Mouse (Mus musculus): Measurements from ENCODE around the gene Ambra1. TPM values are rescaled to one million over a fixed set of nuclear protein-coding genes. Genes with fewer than 3 reads are reported as not detected.

Gene Ambra1
- polyA plus RNA-seq, 1 experiment from 2014 or later = 23.9 TPM

GRCm38 (mm10) chr2:91884616-91885015, 154.7 kb downstream of the Ambra1 start:
- 88% methylated on average over 4 of the region's 4 CpGs for WGBS
- Histone ChIP-seq H3K9me3 (no peaks in the 10 kb centered on the region), H3K36me3 (peaks cover 15% of the 10 kb centered on the region; the same call in 1 of the 2 replicates), H3K4me1 (no peaks in the 10 kb centered on the region), H3K27me3 (replicated peaks) (no peaks in the 10 kb centered on the region), H3K4me2 (replicated peaks) (no peak overlapping the region), H3K4me3 (no peak overlapping the region), H3K9ac (no peak overlapping the region), H3K27ac (no peak overlapping the region)
- no peak for ATAC-seq (ENCODE audit: low FRiP score, low read depth)

GRCm38 (mm10) chr2:91894716-91895115, 164.8 kb downstream of the Ambra1 start:
- Histone ChIP-seq H3K9ac (no peak overlapping the region), H3K4me3 (no peak overlapping the region), H3K4me2 (replicated peaks) (no peak overlapping the region), H3K9me3 (no peaks in the 10 kb centered on the region), H3K27me3 (replicated peaks) (no peaks in the 10 kb centered on the region), H3K36me3 (0 out of 2 replicates have a peak, but pooled peaks cover 2% of the 10 kb centered on the region), H3K4me1 (no peaks in the 10 kb centered on the region), H3K27ac (no peak overlapping the region)
- ATAC-seq (ENCODE audit: low FRiP score, low read depth) = no peak
- 93% methylated on average over 3 of the region's 3 CpGs for WGBS

GRCm38 (mm10) chr2:91895401-91895800, 165.5 kb downstream of the Ambra1 start:
- H3K9me3 ChIP-seq = no peaks in the 10 kb centered on the region
- H3K27me3 ChIP-seq (replicated peaks) = no peaks in the 10 kb centered on the region
- H3K9ac ChIP-seq = no peak overlapping the region
- H3K36me3 ChIP-seq = peaks cover 7% of the 10 kb centered on the region
- H3K4me2 ChIP-seq (replicated peaks) = no peak overlapping the region
- H3K4me1 ChIP-seq = no peaks in the 10 kb centered on the region
- H3K4me3 ChIP-seq = no peak overlapping the region
- ATAC-seq (ENCODE audit: low FRiP score, low read depth) = no peak
- no peak overlapping the region for H3K27ac ChIP-seq
- WGBS = 98% methylated on average over 3 of the region's 3 CpGs

- no peak overlapping the region for H3K9ac ChIP-seq
- no peaks in the 10 kb centered on the region for H3K4me1 ChIP-seq
- peaks cover 7% of the 10 kb centered on the region for H3K36me3 ChIP-seq
- H3K27ac ChIP-seq = no peak overlapping the region
- H3K9me3 ChIP-seq = no peaks in the 10 kb centered on the region
- ATAC-seq (ENCODE audit: low FRiP score, low read depth) = no peak
- H3K4me3 ChIP-seq = no peak overlapping the region
- H3K27me3 ChIP-seq (replicated peaks) = no peaks in the 10 kb centered on the region
- H3K4me2 ChIP-seq (replicated peaks) = no peak overlapping the region
These were observed 168.0 kb downstream of the Ambra1 start for GRCm38 (mm10) chr2:91897968-91898367.

GRCm38 (mm10) chr2:91899141-91899540, 169.2 kb downstream of the Ambra1 start:
- no peaks in the 10 kb centered on the region for H3K27me3 ChIP-seq (replicated peaks)
- no peak for ATAC-seq (ENCODE audit: low FRiP score, low read depth)

GRCm38 (mm10) chr2:91900431-91900830, 170.5 kb downstream of the Ambra1 start:
- Histone ChIP-seq H3K27ac (no peak overlapping the region), H3K9me3 (no peaks in the 10 kb centered on the region), H3K4me1 (peaks cover 6% of the 10 kb centered on the region; the same call in 1 of the 2 replicates), H3K27me3 (replicated peaks) (no peaks in the 10 kb centered on the region), H3K4me2 (replicated peaks) (no peak overlapping the region), H3K9ac (no peak overlapping the region), H3K4me3 (no peak overlapping the region), H3K36me3 (peaks cover 7% of the 10 kb centered on the region)
- ATAC-seq (ENCODE audit: low FRiP score, low read depth) = no peak
- WGBS = 93% methylated on average over 8 of the region's 8 CpGs

More at GRCm38 (mm10) chr2:91899141-91899540, 169.2 kb downstream of the Ambra1 start:
- Histone ChIP-seq H3K9me3 (no peaks in the 10 kb centered on the region), H3K4me1 (no peaks in the 10 kb centered on the region), H3K36me3 (peaks cover 7% of the 10 kb centered on the region), H3K27ac (no peak overlapping the region), H3K4me2 (replicated peaks) (no peak overlapping the region), H3K4me3 (no peak overlapping the region), H3K9ac (no peak overlapping the region)
- 94% methylated on average over 3 of the region's 3 CpGs for WGBS

GRCm38 (mm10) chr2:91902336-91902735, 172.4 kb downstream of the Ambra1 start:
- no peaks in the 10 kb centered on the region for H3K9me3 ChIP-seq
- H3K27me3 ChIP-seq (replicated peaks) = no peaks in the 10 kb centered on the region
- H3K4me2 ChIP-seq (replicated peaks) = no peak overlapping the region
- 62% methylated on average over 5 of the region's 5 CpGs for WGBS
- H3K9ac ChIP-seq = no peak overlapping the region
- no peak overlapping the region for H3K4me3 ChIP-seq
- no peak overlapping the region for H3K27ac ChIP-seq
- peaks cover 6% of the 10 kb centered on the region; the same call in 1 of the 2 replicates for H3K4me1 ChIP-seq
- ATAC-seq (ENCODE audit: low FRiP score, low read depth) = no peak
- H3K36me3 ChIP-seq = peaks cover 7% of the 10 kb centered on the region

- Histone ChIP-seq H3K27ac (no peak overlapping the region), H3K27me3 (replicated peaks) (no peaks in the 10 kb centered on the region), H3K4me1 (peaks cover 6% of the 10 kb centered on the region; the same call in 1 of the 2 replicates), H3K9ac (no peak overlapping the region), H3K36me3 (peaks cover 7% of the 10 kb centered on the region), H3K4me3 (no peak overlapping the region), H3K9me3 (no peaks in the 10 kb centered on the region), H3K4me2 (replicated peaks) (no peak overlapping the region)
- WGBS = 92% methylated on average over 3 of the region's 3 CpGs
- ATAC-seq (ENCODE audit: low FRiP score, low read depth) = no peak
These were observed 173.4 kb downstream of the Ambra1 start for GRCm38 (mm10) chr2:91903171-91903925.

GRCm38 (mm10) chr2:91904618-91905307, 174.8 kb downstream of the Ambra1 start:
- no peaks in the 10 kb centered on the region for H3K9me3 ChIP-seq
- peaks cover 6% of the 10 kb centered on the region; the same call in 1 of the 2 replicates for H3K4me1 ChIP-seq
- 52% methylated on average over 5 of the region's 5 CpGs for WGBS
- H3K4me2 ChIP-seq (replicated peaks) = no peak overlapping the region
- ATAC-seq (ENCODE audit: low FRiP score, low read depth) = peak; percentile 71
- no peaks in the 10 kb centered on the region for H3K27me3 ChIP-seq (replicated peaks)
- no peak overlapping the region for H3K4me3 ChIP-seq
- H3K27ac ChIP-seq = 0 out of 2 replicates have a peak overlapping the region, but pooled peaks have one; percentile 16
- peaks cover 11% of the 10 kb centered on the region for H3K36me3 ChIP-seq
- no peak overlapping the region for H3K9ac ChIP-seq

- H3K27ac ChIP-seq = no peak overlapping the region
- H3K4me2 ChIP-seq (replicated peaks) = no peak overlapping the region
- no peak overlapping the region for H3K4me3 ChIP-seq
- no peaks in the 10 kb centered on the region for H3K27me3 ChIP-seq (replicated peaks)
- ATAC-seq (ENCODE audit: low FRiP score, low read depth) = no peak
- no peaks in the 10 kb centered on the region for H3K9me3 ChIP-seq
- peaks cover 16% of the 10 kb centered on the region for H3K36me3 ChIP-seq
- WGBS = 95% methylated on average over 2 of the region's 2 CpGs
- no peak overlapping the region for H3K9ac ChIP-seq
- peaks cover 6% of the 10 kb centered on the region; the same call in 1 of the 2 replicates for H3K4me1 ChIP-seq
These were observed 176.2 kb downstream of the Ambra1 start for GRCm38 (mm10) chr2:91906141-91906540.

- Histone ChIP-seq H3K4me1 (no peaks in the 10 kb centered on the region), H3K4me2 (replicated peaks) (no peak overlapping the region), H3K9me3 (no peaks in the 10 kb centered on the region), H3K4me3 (no peak overlapping the region), H3K27me3 (replicated peaks) (no peaks in the 10 kb centered on the region), H3K27ac (no peak overlapping the region), H3K9ac (no peak overlapping the region), H3K36me3 (peaks cover 80% of the 10 kb centered on the region)
- WGBS = 82% methylated on average over 3 of the region's 3 CpGs
- no peak for ATAC-seq (ENCODE audit: low FRiP score, low read depth)
These were observed 182.7 kb downstream of the Ambra1 start for GRCm38 (mm10) chr2:91912616-91913015.

GRCm38 (mm10) chr2:91913328-91914110, 183.6 kb downstream of the Ambra1 start:
- Histone ChIP-seq H3K36me3 (peaks cover 89% of the 10 kb centered on the region), H3K4me2 (replicated peaks) (no peak overlapping the region), H3K4me3 (no peak overlapping the region), H3K27ac (no peak overlapping the region), H3K9me3 (no peaks in the 10 kb centered on the region), H3K4me1 (no peaks in the 10 kb centered on the region), H3K9ac (no peak overlapping the region), H3K27me3 (replicated peaks) (no peaks in the 10 kb centered on the region)
- no peak for ATAC-seq (ENCODE audit: low FRiP score, low read depth)
- 90% methylated on average over 7 of the region's 7 CpGs for WGBS

All from neural tube, embryonic 12.5 days (tissue).